Mouse (Mus musculus) right cerebral cortex, postnatal 10 days (tissue): ENCODE results near the gene Vsig1.
A peak's percentile ranks its signal among the peaks of the same experiment; 100 is the strongest.

ENCODE experiments used
- DNase-seq, 2 experiments: peaks; one replicate each; pipeline ENCODE4 v3.0.0; 2021; ENCODE audit warnings: low spot score in 2 of 2

The Vsig1 gene

DNA sequence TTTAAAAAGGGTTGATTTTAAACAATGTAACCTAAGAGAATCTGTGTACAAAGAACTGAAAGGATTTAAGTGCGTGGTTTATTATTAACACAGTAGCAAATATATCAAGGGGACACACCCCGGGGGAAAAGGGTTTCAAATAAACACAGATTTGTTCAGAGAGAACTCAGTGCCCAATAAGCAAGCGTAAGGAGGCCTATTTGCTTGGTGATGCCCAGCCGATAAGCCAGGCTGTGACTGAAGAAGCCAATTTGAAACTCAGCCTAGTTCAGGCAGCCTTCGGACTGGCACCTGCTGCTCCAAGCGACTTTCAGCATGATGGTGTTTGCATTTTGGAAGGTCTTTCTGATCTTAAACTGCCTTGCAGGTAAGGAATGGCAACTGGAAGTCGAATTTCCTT is at the start of gene Vsig1:
TSS of gene Vsig1 (plus strand) at position 249 of the 400 bp plus-strand sequence.
- DNase-seq = no peak

DNA sequence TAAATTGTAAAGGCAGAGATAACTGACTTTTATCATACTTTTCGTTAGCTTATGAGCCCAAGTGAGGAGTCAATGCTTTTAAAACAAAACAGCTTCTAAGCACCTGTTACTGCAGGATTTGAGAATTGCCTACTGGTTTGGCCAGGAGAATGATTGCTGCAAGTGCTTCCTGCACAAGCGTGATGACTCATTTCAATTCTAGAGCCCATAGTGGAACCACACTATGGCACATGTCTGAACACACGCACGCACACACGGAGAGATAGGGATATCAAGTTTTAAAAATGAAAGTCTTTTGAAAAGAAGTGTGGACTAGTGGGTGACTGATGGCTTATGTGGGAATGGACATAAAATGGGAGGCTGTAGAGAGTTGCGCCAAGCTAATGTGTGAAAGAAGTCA is 44.6 kb upstream of the Vsig1 start:
- DNase-seq = no peak

DNA sequence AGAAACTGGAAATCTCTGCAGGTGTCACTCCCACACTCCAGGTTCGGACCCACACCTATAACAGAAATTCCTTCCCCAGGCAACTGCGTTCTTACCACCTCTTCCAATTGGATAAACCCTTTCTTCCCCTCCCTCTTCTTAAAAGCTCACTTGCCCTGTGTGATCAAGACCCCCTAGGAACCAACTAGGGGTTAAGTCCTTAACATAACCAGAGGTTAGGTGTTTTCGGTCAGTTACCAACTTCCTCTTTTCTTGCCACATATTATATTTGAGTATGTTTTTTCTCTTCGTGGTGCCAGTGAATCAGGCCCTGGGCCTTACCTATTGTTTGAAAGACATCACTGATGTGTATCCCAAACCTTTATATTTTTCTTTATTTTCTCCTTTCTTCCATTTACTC is 44.0 kb upstream of the Vsig1 start:
- DNase-seq = no peak

- no peak for DNase-seq
Measured at GRCm38 (mm10) chrX:140887193-140887592, 20.2 kb upstream of the Vsig1 start.

DNA sequence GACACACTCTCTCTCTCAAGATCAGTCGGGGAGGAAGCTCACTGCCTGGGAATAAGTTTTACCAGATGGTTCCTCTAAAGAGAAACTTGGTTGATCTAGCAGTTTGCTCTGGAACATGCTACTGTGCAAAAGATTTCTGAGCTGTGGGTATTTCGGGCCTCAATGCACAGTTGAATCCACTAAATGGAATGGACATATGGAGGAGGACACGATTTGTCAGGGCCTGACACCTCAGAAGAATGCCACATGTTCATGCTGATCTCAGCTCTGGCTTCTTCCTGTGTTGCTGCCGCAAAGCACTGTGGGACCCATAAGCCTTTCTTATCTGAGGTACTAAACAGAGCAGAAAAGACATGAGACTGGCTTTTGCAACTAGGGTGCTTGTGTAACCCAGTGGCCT is 15.6 kb upstream of the Vsig1 start:
- DNase-seq = peak; percentile 18 to 48

GRCm38 (mm10) chrX:140903487-140903886 is 3.9 kb upstream of the Vsig1 start:
- DNase-seq = no peak

- DNase-seq = peak; percentile 23 to 36
Measured at GRCm38 (mm10) chrX:140921321-140921720, 13.9 kb downstream of the Vsig1 start.

DNA sequence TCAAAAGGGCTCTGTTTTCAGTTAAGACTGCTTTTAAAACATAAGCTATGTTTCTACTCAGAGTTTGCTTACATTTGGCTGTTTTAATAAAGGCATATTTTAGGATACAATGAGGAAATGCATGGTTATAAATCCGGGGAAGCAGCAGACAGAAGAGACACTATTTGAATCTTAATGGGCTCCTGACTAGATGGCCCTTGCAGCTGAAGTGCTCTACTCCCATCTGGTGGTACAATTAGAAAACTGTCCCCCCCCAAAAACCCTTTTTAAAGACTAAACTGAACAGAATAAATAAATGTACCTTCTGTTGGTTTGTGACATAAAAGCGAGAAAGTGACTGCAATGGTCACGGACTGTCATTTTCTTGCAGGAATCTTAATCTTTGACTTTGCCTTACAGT is 24.7 kb downstream of the Vsig1 start:
- DNase-seq = peak; percentile 25 to 28

GRCm38 (mm10) chrX:140933263-140933662 is 25.9 kb downstream of the Vsig1 start:
- DNase-seq = no peak

DNA sequence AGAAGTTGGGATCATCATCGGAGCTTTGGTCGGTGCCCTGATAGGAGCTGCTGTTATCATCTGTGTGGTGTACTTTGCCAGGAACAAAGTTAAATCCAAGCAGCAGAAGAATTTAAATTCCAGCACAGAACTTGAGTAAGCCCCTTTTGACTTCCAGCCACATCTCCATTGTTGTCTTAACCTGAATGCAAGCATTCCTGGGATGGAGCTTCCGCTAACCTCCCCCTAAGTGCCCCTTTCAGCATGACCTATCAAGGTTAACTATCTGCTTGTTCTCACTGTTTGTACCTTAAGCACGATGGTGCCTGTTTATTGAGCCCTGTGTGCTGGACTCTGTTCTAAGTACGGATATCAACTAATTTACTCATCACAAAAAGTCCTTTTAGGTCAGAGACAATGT is 28.9 kb downstream of the Vsig1 start:
- DNase-seq = no peak

- no peak for DNase-seq
Measured at GRCm38 (mm10) chrX:140953618-140954017, 46.2 kb downstream of the Vsig1 start.

GRCm38 (mm10) chrX:140956272-140956940 is 49.0 kb downstream of the Vsig1 start, which contains the start of the genes Psmd10 and Atg4a:
Gene Psmd10 (minus strand): TSS chrX:140956728.
Gene Atg4a (plus strand): TSS chrX:140956907.
- DNase-seq = peak; percentile 95 to 97

DNA sequence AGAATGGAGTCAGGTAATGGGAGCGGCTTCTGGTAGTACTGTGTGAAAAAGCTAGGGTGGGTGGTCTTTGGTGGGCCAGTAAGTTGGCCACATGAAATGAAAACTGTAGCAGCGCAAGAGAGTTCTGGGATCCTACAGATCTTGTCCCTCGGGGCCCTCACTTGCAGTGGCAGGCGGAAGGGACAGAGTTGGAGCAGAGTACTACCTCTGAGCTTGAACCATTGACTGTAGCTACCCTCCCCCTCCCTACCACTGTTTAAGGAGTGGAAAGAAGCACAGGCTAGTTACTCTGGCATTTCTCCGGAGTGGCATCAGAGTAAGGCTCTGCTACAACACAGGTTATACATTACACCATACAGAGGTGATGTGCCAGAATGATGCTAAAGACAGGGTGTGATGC is 49.6 kb downstream of the Vsig1 start:
- no peak for DNase-seq

- no peak for DNase-seq
Measured at GRCm38 (mm10) chrX:140978943-140979342, 71.5 kb downstream of the Vsig1 start.

GRCm38 (mm10) chrX:140979546-140979945 is 72.1 kb downstream of the Vsig1 start:
- DNase-seq = peak; percentile 58 to 67

DNA sequence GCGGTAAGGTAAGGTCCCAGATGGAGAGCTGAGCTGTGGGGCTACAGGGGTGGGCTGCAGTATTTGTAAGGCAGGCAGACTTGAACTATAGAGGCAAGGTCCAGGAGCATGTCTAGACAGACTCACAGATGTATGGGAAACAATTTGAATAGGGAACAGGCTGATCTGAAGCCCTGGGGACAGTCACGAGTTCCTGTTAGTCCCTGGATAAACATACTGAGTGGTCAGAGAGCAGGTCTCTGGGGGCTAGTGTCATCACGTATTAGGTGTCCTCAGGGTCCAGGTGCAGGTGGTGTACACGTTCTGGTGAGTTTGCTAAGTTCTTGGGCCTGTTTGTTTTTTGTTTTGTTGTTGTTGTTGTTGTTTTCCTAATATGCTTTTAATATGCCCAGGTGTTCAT is 72.8 kb downstream of the Vsig1 start:
- no peak for DNase-seq

- no peak for DNase-seq
Measured at GRCm38 (mm10) chrX:140983206-140983960, 76.0 kb downstream of the Vsig1 start.

DNA sequence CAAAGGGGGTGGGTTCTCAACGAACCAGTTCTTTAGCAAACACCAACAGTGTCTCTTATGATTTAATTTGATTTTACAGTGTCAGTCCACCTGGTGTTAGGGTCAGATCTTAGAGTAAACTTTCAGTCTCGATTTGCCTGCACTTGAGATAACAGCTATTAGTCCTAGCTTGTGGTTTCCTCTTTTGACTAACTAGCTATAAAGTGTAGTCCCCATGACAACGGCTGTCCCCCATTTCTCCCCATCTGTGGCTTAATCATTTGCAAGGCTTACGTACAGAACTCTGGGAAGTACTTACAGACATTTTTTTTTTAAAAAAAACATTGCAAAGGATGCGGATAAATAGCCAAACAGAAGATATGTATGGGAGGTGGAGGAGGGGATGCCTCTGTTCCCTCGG is 77.4 kb downstream of the Vsig1 start:
- no peak for DNase-seq

DNA sequence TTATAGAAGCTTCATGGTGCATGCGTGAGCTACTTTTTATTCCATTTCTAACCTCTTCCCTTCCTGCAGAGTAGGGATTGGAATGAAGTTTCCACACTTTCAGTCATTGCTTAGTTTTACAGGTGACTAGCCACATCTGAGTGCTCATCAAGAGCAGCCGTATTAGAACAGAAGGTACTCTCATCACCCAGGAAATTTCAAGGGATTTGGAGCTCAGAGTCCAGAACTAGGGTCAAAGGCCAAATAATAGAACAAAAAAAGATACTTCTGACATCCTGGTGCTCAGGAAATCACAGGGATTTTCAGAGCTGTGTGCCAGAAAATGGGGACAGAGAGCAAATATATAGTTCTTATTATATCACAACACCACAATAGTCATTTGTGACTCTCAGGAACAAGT is 77.8 kb downstream of the Vsig1 start:
- DNase-seq = no peak
